31 mouse cellular contexts compared by ENCODE assay signal in the genomic region with DNA sequence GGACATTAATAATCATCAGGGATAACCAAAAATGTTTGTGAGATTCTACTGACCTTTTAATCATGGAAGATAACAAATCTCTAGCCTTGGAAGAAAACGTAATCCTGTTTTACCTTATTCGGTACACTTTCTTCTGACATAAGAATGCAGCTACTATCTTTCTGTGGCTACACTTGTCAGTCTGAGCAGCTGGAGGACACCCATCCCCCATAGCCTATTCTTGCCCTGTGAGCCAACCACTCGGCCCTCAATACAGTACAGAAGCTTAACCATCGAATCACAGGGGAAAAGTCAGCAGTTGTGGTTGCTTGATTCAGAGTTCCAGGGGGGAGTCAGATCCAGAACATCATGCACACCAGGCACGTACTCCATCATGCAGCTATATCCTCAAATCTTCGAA.
"Had no signal": no experiment of that assay in that cellular context is flagged by ENCODE, and none has a peak within 500 bp of the region (broad histone marks: within the 10 kb centered on the region; RNA-seq: fewer than 3 reads in every experiment).

No protein-coding gene starts in this region.

- H3K27me3 ChIP-seq: limb, embryonic 12.5 days; limb, embryonic 13.5 days; limb, embryonic 15.5 days; liver, embryonic 12.5 days; liver, embryonic 13.5 days; liver, embryonic 15.5 days; lung, embryonic 15.5 days; megakaryocyte, embryonic 14.5 days; midbrain, embryonic 12.5 days; midbrain, embryonic 13.5 days; midbrain, embryonic 15.5 days; neural tube, embryonic 12.5 days had no signal

- H3K4me3 ChIP-seq: limb, embryonic 10.5 days; limb, embryonic 12.5 days; limb, embryonic 13.5 days; limb, embryonic 15.5 days; liver, embryonic 12.5 days; liver, embryonic 13.5 days; liver, embryonic 15.5 days; lung, embryonic 15.5 days; megakaryocyte, embryonic 14.5 days; midbrain, embryonic 10.5 days; midbrain, embryonic 12.5 days; midbrain, embryonic 13.5 days; midbrain, embryonic 15.5 days; neural tube, embryonic 12.5 days had no signal

- H3K4me1 ChIP-seq: limb, embryonic 13.5 days; limb, embryonic 15.5 days; midbrain, embryonic 15.5 days; neural tube, embryonic 12.5 days had no signal

- DNase-seq: left cerebral cortex, postnatal 4 days; liver; liver, embryonic 13.5 days; liver, postnatal 0 days; lung, adult 18-20 months; lung, adult 2 months; lung, embryonic 14.5 days; lung, postnatal 10 days; lung, postnatal 14 days; lung, postnatal 36 days; lung, postnatal 4 days; midbrain, embryonic 14.5 days had no signal

- H3K27ac ChIP-seq: limb, embryonic 10.5 days; limb, embryonic 12.5 days; limb, embryonic 13.5 days; limb, embryonic 15.5 days; liver, embryonic 12.5 days; liver, embryonic 13.5 days; liver, embryonic 14.5 days; liver, embryonic 15.5 days; lung, embryonic 15.5 days; macrophage; midbrain, embryonic 10.5 days; midbrain, embryonic 12.5 days; midbrain, embryonic 13.5 days; midbrain, embryonic 15.5 days; neural tube, embryonic 12.5 days had no signal

- H3K4me2 ChIP-seq: limb, embryonic 12.5 days; limb, embryonic 13.5 days; limb, embryonic 15.5 days; liver, embryonic 11.5 days; liver, embryonic 12.5 days; liver, embryonic 13.5 days; liver, embryonic 15.5 days; lung, embryonic 14.5 days; lung, embryonic 15.5 days; midbrain, embryonic 11.5 days; midbrain, embryonic 12.5 days; midbrain, embryonic 13.5 days; midbrain, embryonic 15.5 days; neural tube, embryonic 12.5 days had no signal

- H3K36me3 ChIP-seq: limb, embryonic 10.5 days; limb, embryonic 12.5 days; limb, embryonic 13.5 days; limb, embryonic 15.5 days; liver, embryonic 12.5 days; liver, embryonic 13.5 days; liver, embryonic 15.5 days; lung, embryonic 15.5 days; midbrain, embryonic 10.5 days; midbrain, embryonic 12.5 days; midbrain, embryonic 13.5 days; midbrain, embryonic 15.5 days; neural tube, embryonic 12.5 days had no signal

- H3K9ac ChIP-seq: limb, embryonic 12.5 days; limb, embryonic 13.5 days; limb, embryonic 15.5 days; liver, embryonic 12.5 days; liver, embryonic 13.5 days; liver, embryonic 14.5 days; liver, embryonic 15.5 days; liver, postnatal 0 days; lung, embryonic 14.5 days; lung, embryonic 15.5 days; midbrain, embryonic 12.5 days; midbrain, embryonic 13.5 days; midbrain, embryonic 15.5 days; neural tube, embryonic 12.5 days had no signal

- ATAC-seq: liver, embryonic 12.5 days; liver, postnatal 0 days; lung, postnatal 0 days; midbrain, embryonic 13.5 days; midbrain, embryonic 15.5 days; midbrain, embryonic 16.5 days had no signal

- H3K9me3 ChIP-seq: limb, embryonic 10.5 days; limb, embryonic 13.5 days; limb, embryonic 15.5 days; liver, embryonic 12.5 days; liver, embryonic 13.5 days; liver, embryonic 15.5 days; lung, embryonic 15.5 days; megakaryocyte, embryonic 14.5 days; midbrain, embryonic 10.5 days; midbrain, embryonic 12.5 days; midbrain, embryonic 13.5 days; midbrain, embryonic 15.5 days; neural tube, embryonic 12.5 days had no signal
